Mouse (Mus musculus): ENCODE results near the gene Nxnl2. TPM values are rescaled to one million over a fixed set of nuclear protein-coding genes. Genes with fewer than 3 reads are reported as not detected.
"Not testable (repeated sequence)": the region's sequence is repeated elsewhere in the genome, so short reads cannot be mapped to it uniquely, and the experiment has no call there.

Nxnl2 gene
- polyA plus RNA-seq, 1 experiment: not detected

GRCm38 (mm10) chr13:51172601-51173000 is 1.8 kb downstream of the Nxnl2 start:
- H3K4me3 ChIP-seq (ENCODE audit: insufficient read depth, low read length): no peak overlapping the region
- no peaks in the 10 kb centered on the region for H3K4me1 ChIP-seq (ENCODE audit: control insufficient read depth, insufficient read depth, low read length)
- TF ChIP-seq CTCF (IDR thresholded peaks at IDR 0.05; ENCODE audit: low read depth, low read length): no peak
- no peak for TF ChIP-seq POLR2A (IDR thresholded peaks at IDR 0.05; ENCODE audit: borderline replicate concordance, low read depth, low read length)
- H3K27ac ChIP-seq (ENCODE audit: insufficient read depth, low read depth, low read length): no peak overlapping the region

DNA sequence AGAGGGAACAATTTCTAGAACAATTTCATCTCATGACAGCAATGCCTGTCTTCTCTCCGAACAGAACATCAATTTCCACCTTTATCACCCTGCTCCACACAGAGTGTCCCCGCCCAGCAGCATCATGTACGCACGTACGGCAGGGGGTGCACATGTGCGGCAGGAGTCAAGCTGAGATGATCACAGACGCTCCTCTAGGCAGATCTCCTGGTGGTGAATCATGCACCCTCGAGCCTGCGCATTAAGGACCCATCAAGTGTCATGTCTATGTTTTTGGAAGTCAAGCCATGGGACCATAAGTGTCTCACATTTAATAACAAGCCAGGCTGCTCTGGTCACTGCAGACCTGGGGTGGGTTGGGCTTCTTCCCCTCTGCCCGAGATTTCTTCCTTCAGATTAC is 8.1 kb downstream of the Nxnl2 start:
- Histone ChIP-seq H3K4me1 (ENCODE audit: control insufficient read depth, insufficient read depth, low read length) (no peaks in the 10 kb centered on the region), H3K4me3 (ENCODE audit: insufficient read depth, low read length) (no peak overlapping the region), H3K27ac (ENCODE audit: insufficient read depth, low read depth, low read length) (no peak overlapping the region)
- TF ChIP-seq POLR2A (IDR thresholded peaks at IDR 0.05; ENCODE audit: borderline replicate concordance, low read depth, low read length) (no peak), CTCF (IDR thresholded peaks at IDR 0.05; ENCODE audit: low read depth, low read length) (no peak)

GRCm38 (mm10) chr13:51179362-51179761 is 8.5 kb downstream of the Nxnl2 start:
- Histone ChIP-seq H3K4me1 (ENCODE audit: control insufficient read depth, insufficient read depth, low read length) (no peaks in the 10 kb centered on the region), H3K4me3 (ENCODE audit: insufficient read depth, low read length) (no peak overlapping the region)
- TF ChIP-seq CTCF (IDR thresholded peaks at IDR 0.05; ENCODE audit: low read depth, low read length): no peak
- TF ChIP-seq POLR2A (IDR thresholded peaks at IDR 0.05; ENCODE audit: borderline replicate concordance, low read depth, low read length): no peak

DNA sequence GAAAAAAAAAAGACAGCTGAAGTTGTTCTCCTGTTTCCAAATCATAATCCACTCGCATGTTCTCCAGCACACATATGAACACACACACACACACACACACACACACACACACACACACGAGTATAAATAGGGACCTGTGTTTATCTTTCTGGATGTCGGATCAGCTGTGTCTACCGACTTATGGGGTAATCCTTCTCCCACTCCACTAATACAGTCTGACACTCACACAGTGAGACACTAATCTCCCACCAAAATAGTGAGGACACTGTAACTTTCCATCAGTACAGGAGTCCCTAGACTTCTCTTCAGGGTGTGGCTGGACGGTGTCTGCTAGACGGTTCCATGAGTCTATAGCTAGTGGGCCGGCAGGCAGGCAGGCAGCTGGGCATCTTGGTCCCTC is 11.4 kb downstream of the Nxnl2 start:
- no peak overlapping the region for H3K4me3 ChIP-seq (ENCODE audit: insufficient read depth, low read length)
- H3K27ac ChIP-seq (ENCODE audit: insufficient read depth, low read depth, low read length): no peak overlapping the region
- TF ChIP-seq POLR2A (IDR thresholded peaks at IDR 0.05; ENCODE audit: borderline replicate concordance, low read depth, low read length): no peak
- TF ChIP-seq CTCF (IDR thresholded peaks at IDR 0.05; ENCODE audit: low read depth, low read length): no peak
- no peaks in the 10 kb centered on the region for H3K4me1 ChIP-seq (ENCODE audit: control insufficient read depth, insufficient read depth, low read length)

More at GRCm38 (mm10) chr13:51179362-51179761, 8.5 kb downstream of the Nxnl2 start:
- H3K27ac ChIP-seq (ENCODE audit: insufficient read depth, low read depth, low read length): no peak overlapping the region

- Histone ChIP-seq H3K4me1 (ENCODE audit: control insufficient read depth, insufficient read depth, low read length) (no peaks in the 10 kb centered on the region), H3K27ac (ENCODE audit: insufficient read depth, low read depth, low read length) (no peak overlapping the region), H3K4me3 (ENCODE audit: insufficient read depth, low read length) (no peak overlapping the region)
- TF ChIP-seq POLR2A (IDR thresholded peaks at IDR 0.05; ENCODE audit: borderline replicate concordance, low read depth, low read length): no peak
- no peak for TF ChIP-seq CTCF (IDR thresholded peaks at IDR 0.05; ENCODE audit: low read depth, low read length)
Measured at GRCm38 (mm10) chr13:51184896-51185295, 14.1 kb downstream of the Nxnl2 start.

DNA sequence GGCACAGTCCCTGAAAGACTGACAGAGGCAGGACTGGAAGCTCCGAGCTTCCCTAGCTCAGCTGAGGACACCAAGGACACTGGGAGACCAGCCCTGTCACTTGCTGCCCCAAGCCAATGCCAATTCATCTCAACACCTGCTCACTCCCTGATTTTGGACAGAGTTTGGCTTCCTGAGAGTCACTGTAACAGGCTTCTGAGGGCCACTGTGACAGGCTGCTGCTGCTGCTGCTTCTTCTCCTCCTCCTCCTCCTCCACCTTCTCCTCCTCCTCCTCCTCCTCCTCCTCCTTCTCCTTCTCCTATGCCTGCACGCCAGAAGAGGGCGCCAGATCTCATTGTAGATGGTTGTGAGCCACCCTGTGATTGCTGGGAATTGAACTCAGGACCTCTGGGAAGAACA is 19.5 kb downstream of the Nxnl2 start:
- Histone ChIP-seq H3K4me3 (ENCODE audit: insufficient read depth, low read length) (no peak overlapping the region), H3K4me1 (ENCODE audit: control insufficient read depth, insufficient read depth, low read length) (peaks cover 4% of the 10 kb centered on the region; the same call in 1 of the 2 replicates), H3K27ac (ENCODE audit: insufficient read depth, low read depth, low read length) (no peak overlapping the region)
- TF ChIP-seq CTCF (IDR thresholded peaks at IDR 0.05; ENCODE audit: low read depth, low read length): no peak
- TF ChIP-seq POLR2A (IDR thresholded peaks at IDR 0.05; ENCODE audit: borderline replicate concordance, low read depth, low read length): no peak

DNA sequence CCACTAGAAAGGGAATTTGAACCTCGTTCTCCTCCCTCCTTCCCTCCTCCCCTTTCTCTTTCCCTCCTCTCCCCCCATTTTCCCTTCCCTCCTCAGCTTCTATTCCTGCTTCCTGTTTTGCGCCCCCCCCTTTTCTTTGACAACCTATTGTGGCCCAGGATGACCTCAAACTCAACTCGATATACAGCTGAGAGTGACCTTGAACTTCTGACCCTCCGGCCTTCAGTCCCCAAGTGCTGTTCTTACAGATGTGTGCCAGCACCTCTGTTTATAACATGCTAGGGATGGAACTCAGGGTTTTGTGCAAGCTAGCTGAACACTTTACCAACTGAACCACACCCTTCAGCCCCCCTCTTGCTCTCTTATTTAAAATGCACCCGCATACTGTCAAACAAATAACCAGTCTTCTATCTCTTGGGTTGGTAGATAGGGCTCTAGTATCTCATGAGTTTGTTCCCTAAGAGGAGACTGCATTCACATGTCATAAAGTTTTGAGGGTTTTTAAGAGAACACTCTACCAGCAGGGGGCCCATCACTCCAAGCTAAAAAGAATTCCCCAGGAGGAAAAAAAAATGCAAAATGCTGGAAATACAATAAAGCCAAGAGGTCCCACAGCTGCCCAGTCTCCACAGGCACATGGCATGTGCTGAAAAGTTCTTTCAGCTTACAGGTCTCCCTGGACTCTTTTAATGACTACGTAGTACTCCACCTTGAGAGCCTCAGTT is 20.8 kb downstream of the Nxnl2 start:
- TF ChIP-seq POLR2A (IDR thresholded peaks at IDR 0.05; ENCODE audit: borderline replicate concordance, low read depth, low read length) (no peak), CTCF (IDR thresholded peaks at IDR 0.05; ENCODE audit: low read depth, low read length) (no peak)
- Histone ChIP-seq H3K4me1 (ENCODE audit: control insufficient read depth, insufficient read depth, low read length) (peaks cover 4% of the 10 kb centered on the region; the same call in 1 of the 2 replicates), H3K27ac (ENCODE audit: insufficient read depth, low read depth, low read length) (no peak overlapping the region), H3K4me3 (ENCODE audit: insufficient read depth, low read length) (no peak overlapping the region)

GRCm38 (mm10) chr13:51193893-51194292 is 23.1 kb downstream of the Nxnl2 start:
- Histone ChIP-seq H3K27ac (ENCODE audit: insufficient read depth, low read depth, low read length) (no peak overlapping the region), H3K4me3 (ENCODE audit: insufficient read depth, low read length) (no peak overlapping the region), H3K4me1 (ENCODE audit: control insufficient read depth, insufficient read depth, low read length) (peaks cover 4% of the 10 kb centered on the region; the same call in 1 of the 2 replicates)
- no peak for TF ChIP-seq CTCF (IDR thresholded peaks at IDR 0.05; ENCODE audit: low read depth, low read length)
- TF ChIP-seq POLR2A (IDR thresholded peaks at IDR 0.05; ENCODE audit: borderline replicate concordance, low read depth, low read length): no peak

DNA sequence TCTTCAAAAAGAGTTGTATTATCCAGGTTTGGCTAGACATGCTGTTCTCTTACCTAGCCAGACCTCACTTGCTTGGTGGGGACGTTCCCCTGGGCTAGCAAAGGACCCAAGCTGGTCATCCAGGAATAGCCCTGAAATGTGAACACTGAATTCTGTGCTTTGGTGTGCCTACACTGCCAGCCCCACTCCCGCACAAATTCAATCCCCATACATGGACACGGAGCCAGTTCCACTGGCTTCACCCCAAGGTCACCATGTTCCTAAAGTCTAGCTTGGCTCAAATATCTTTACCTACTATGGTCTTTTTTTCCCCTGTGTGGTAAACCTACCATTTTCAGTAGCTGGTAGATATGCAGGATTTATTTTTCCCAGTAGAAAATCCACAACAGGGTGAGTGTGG is 26.9 kb downstream of the Nxnl2 start:
- TF ChIP-seq CTCF (IDR thresholded peaks at IDR 0.05; ENCODE audit: low read depth, low read length) (no peak), POLR2A (IDR thresholded peaks at IDR 0.05; ENCODE audit: borderline replicate concordance, low read depth, low read length) (no peak)
- Histone ChIP-seq H3K27ac (ENCODE audit: insufficient read depth, low read depth, low read length) (no peak overlapping the region), H3K4me3 (ENCODE audit: insufficient read depth, low read length) (no peak overlapping the region), H3K4me1 (ENCODE audit: control insufficient read depth, insufficient read depth, low read length) (peaks cover 4% of the 10 kb centered on the region; the same call in 1 of the 2 replicates)

DNA sequence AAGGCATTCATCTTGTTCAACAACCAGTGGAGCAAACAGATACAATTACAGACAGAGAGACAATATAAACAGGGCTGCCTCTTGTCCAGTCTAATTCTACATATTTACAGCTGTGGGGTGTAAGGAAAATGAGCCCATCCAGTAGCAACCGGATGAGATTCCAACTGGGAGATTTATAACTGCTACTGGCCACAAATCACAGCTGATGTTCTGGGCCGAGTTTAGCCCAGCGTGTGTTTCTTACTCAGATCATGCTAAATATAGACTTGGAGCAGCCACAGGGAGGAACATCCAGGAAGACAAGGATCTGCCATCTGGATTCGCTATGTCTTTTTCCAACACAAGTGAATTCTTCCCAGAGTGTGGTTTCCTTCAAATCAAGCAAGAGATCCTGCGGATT is 27.4 kb downstream of the Nxnl2 start:
- Histone ChIP-seq H3K4me3 (ENCODE audit: insufficient read depth, low read length) (no peak overlapping the region), H3K4me1 (ENCODE audit: control insufficient read depth, insufficient read depth, low read length) (peaks cover 4% of the 10 kb centered on the region; the same call in 1 of the 2 replicates), H3K27ac (ENCODE audit: insufficient read depth, low read depth, low read length) (no peak overlapping the region)
- no peak for TF ChIP-seq CTCF (IDR thresholded peaks at IDR 0.05; ENCODE audit: low read depth, low read length)
- TF ChIP-seq POLR2A (IDR thresholded peaks at IDR 0.05; ENCODE audit: borderline replicate concordance, low read depth, low read length): no peak

DNA sequence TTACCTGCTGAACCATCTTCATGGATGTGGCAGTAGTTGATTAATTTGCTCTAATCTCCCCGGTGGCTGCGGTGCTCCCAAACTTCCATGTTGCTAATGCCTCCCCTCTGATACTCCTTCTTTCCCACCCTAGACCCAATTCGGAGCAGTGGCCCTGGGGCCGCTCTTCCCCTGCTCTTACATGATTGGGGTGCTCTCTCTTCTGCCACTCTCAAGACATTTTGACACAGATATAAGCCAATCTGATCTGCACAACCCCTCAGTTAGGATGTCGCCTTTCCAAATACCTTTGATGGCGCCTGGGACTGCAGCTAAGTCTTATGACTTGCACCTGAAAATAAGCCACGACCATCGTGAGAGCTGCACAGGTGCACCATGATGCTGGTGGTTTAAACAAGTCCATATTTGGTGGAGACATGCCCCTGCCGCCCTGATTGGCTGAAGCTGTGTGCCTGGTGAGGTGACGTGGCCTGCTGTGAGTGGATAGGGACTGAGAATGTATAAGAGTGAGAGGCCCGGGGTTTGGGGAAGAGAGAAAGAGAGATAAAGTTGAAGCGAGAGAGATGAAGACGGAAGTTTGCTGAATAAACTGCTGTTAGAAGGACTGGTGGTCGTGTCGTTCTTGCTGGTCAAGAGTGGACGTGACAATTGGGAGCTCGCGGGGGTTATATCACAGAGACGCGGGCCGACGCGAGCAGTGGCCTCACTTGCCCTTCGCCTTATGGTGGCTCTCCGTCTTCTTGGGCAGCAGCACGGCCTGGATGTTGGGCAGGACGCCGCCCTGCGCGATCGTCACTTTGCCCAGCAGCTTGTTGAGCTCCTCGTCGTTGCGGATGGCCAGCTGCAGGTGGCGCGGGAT is 31.4 kb downstream of the Nxnl2 start:
- H3K27ac ChIP-seq (ENCODE audit: insufficient read depth, low read depth, low read length); H3K4me3 ChIP-seq (ENCODE audit: insufficient read depth, low read length); H3K4me1 ChIP-seq (ENCODE audit: control insufficient read depth, insufficient read depth, low read length): not testable (repeated sequence)

DNA sequence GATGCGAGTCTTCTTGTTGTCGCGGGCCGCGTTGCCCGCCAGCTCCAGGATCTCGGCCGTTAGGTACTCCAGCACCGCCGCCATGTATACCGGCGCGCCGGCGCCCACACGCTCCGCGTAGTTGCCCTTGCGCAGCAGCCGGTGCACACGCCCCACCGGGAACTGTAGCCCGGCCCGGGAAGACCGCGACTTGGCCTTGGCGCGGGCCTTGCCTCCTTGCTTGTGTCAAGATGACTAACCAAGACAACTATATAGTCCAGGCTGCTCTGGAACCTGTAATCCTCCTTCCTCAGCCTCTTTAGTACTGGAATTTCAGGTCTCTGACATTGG is 32.0 kb downstream of the Nxnl2 start:
- H3K27ac ChIP-seq (ENCODE audit: insufficient read depth, low read depth, low read length); H3K4me1 ChIP-seq (ENCODE audit: control insufficient read depth, insufficient read depth, low read length); H3K4me3 ChIP-seq (ENCODE audit: insufficient read depth, low read length): not testable (repeated sequence)
